Mouse (Mus musculus) C2C12 (cell line): Measurements from ENCODE around the gene Cubn. TPM values are rescaled to one million over a fixed set of nuclear protein-coding genes. Genes with fewer than 3 reads are reported as not detected.
A peak's percentile ranks its signal among the peaks of the same experiment; 100 is the strongest.

Experiments
- H3K27me3 ChIP-seq: one replicate; pipeline ENCODE4 v1.6.1; 2011; ENCODE audit not compliant: control insufficient read depth, insufficient read depth, insufficient read length
- H3K36me3 ChIP-seq: one replicate; pipeline ENCODE4 v1.6.1; 2011; ENCODE audit not compliant: control insufficient read depth, insufficient read depth
- H3K4me3 ChIP-seq: one replicate; pipeline ENCODE4 v1.5.1; 2011; ENCODE audit warnings: mild to moderate bottlenecking, control low read depth; ENCODE audit not compliant: poor library complexity, insufficient read depth, severe bottlenecking
- H3K79me2 ChIP-seq: one replicate; pipeline ENCODE4 v1.6.1; 2011; ENCODE audit not compliant: control insufficient read depth, insufficient read depth
- H3K79me3 ChIP-seq: one replicate; pipeline ENCODE4 v1.6.1; 2011; ENCODE audit warnings: low read depth, control low read depth
- H3ac ChIP-seq: one replicate; pipeline ENCODE3; 2011; ENCODE audit warnings: low read depth; ENCODE audit not compliant: control insufficient read depth, insufficient read length
- CEBPB ChIP-seq: IDR thresholded peaks from one replicate; pipeline ENCODE4 v1.6.1; 2011; ENCODE audit warnings: low read depth, mild to moderate bottlenecking, control low read depth, moderate library complexity
- CTCF ChIP-seq: IDR thresholded peaks from one replicate; pipeline ENCODE4 v1.5.1; 2011; ENCODE audit not compliant: control insufficient read depth, insufficient read depth, insufficient read length
- FOSL1 ChIP-seq: IDR thresholded peaks from one replicate; pipeline ENCODE4 v1.8.0; 2011; ENCODE audit warnings: mild to moderate bottlenecking, low read length; ENCODE audit not compliant: poor library complexity, insufficient read depth, severe bottlenecking
- MAX ChIP-seq: IDR thresholded peaks from one replicate; pipeline ENCODE4 v1.6.1; 2011; ENCODE audit warnings: mild to moderate bottlenecking, control low read depth
- MYOD1 ChIP-seq: IDR thresholded peaks from one replicate; pipeline ENCODE4 v1.6.1; 2011; ENCODE audit warnings: low read depth; ENCODE audit not compliant: control insufficient read depth, insufficient read length
- MYOG ChIP-seq: IDR thresholded peaks from one replicate; pipeline ENCODE4 v1.6.1; 2011; ENCODE audit not compliant: control insufficient read depth, insufficient read length; ENCODE audit errors: extremely low read depth
- USF1 ChIP-seq: IDR thresholded peaks from one replicate; pipeline ENCODE4 v1.6.1; 2011; ENCODE audit warnings: low read depth, mild to moderate bottlenecking, control low read depth, moderate library complexity
- polyA plus RNA-seq: library from polyadenylated mRNA; unstranded; fragments of >200 nt; fragmentation: generic; extraction: Trizol; gene quantifications from one replicate; pipeline ENCODE4 v1.2.1, GENCODE M21; 2012; ENCODE audit warnings: missing spikeins

The Cubn gene
- polyA plus RNA-seq, 1 experiment, result 0.36 TPM

GRCm38 (mm10) chr2:13421974-13422760 is 69.4 kb downstream of the Cubn start:
- Histone ChIP-seq H3ac (no peak overlapping the region), H3K4me3 (no peak overlapping the region), H3K79me3 (no peaks in the 10 kb centered on the region), H3K79me2 (no peaks in the 10 kb centered on the region), H3K27me3 (no peaks in the 10 kb centered on the region), H3K36me3 (no peaks in the 10 kb centered on the region)
- no peak for TF ChIP-seq MAX
- no peak for TF ChIP-seq CEBPB
- no peak for TF ChIP-seq CTCF
- TF ChIP-seq USF1, result no peak
- no peak for TF ChIP-seq MYOD1
- no peak for TF ChIP-seq FOSL1
- TF ChIP-seq MYOG, result no peak

GRCm38 (mm10) chr2:13416765-13417524 is 74.7 kb downstream of the Cubn start:
- H3K36me3 ChIP-seq, result no peaks in the 10 kb centered on the region
- no peak for TF ChIP-seq MYOD1
- TF ChIP-seq USF1, result peak; percentile 70
- no peak for TF ChIP-seq FOSL1
- TF ChIP-seq CTCF, result no peak

GRCm38 (mm10) chr2:13413520-13414178 is 78.0 kb downstream of the Cubn start:
- no peaks in the 10 kb centered on the region for H3K36me3 ChIP-seq
- peak overlapping the region; percentile 18 for H3ac ChIP-seq
- no peaks in the 10 kb centered on the region for H3K27me3 ChIP-seq
- no peaks in the 10 kb centered on the region for H3K79me3 ChIP-seq
- no peak overlapping the region for H3K4me3 ChIP-seq
- TF ChIP-seq MYOD1 (peak; percentile 84), FOSL1 (peak; percentile 76), MAX (no peak)
- no peaks in the 10 kb centered on the region for H3K79me2 ChIP-seq

More at GRCm38 (mm10) chr2:13416765-13417524, 74.7 kb downstream of the Cubn start:
- H3K79me3 ChIP-seq, result no peaks in the 10 kb centered on the region
- H3K79me2 ChIP-seq, result no peaks in the 10 kb centered on the region
- no peak overlapping the region for H3ac ChIP-seq
- no peaks in the 10 kb centered on the region for H3K27me3 ChIP-seq
- no peak overlapping the region for H3K4me3 ChIP-seq

GRCm38 (mm10) chr2:13410660-13411059 is 81.0 kb downstream of the Cubn start:
- Histone ChIP-seq H3K36me3 (no peaks in the 10 kb centered on the region), H3K79me3 (no peaks in the 10 kb centered on the region), H3ac (no peak overlapping the region), H3K4me3 (no peak overlapping the region), H3K79me2 (no peaks in the 10 kb centered on the region), H3K27me3 (no peaks in the 10 kb centered on the region)
- TF ChIP-seq MYOD1, result peak; percentile 83
- no peak for TF ChIP-seq CTCF
- peak; percentile 48 for TF ChIP-seq FOSL1
- no peak for TF ChIP-seq CEBPB
- TF ChIP-seq MAX, result peak; percentile 100
- TF ChIP-seq USF1, result peak; percentile 94

- no peaks in the 10 kb centered on the region for H3K79me2 ChIP-seq
- H3K4me3 ChIP-seq, result no peak overlapping the region
- TF ChIP-seq MAX, result no peak
- peak; percentile 96 for TF ChIP-seq FOSL1
- TF ChIP-seq CTCF, result no peak
- TF ChIP-seq MYOG, result no peak
- no peak for TF ChIP-seq USF1
- TF ChIP-seq CEBPB, result peak; percentile 54
- peak; percentile 95 for TF ChIP-seq MYOD1
- H3K36me3 ChIP-seq, result no peaks in the 10 kb centered on the region
- H3K27me3 ChIP-seq, result no peaks in the 10 kb centered on the region
- H3K79me3 ChIP-seq, result no peaks in the 10 kb centered on the region
- H3ac ChIP-seq, result peak overlapping the region; percentile 34
These were observed 81.7 kb downstream of the Cubn start for GRCm38 (mm10) chr2:13409767-13410519.
